Mouse (Mus musculus) limb, embryonic 10.5 days (tissue): ENCODE data around the gene Fam83f. TPM values are rescaled to one million over a fixed set of nuclear protein-coding genes. Genes with fewer than 3 reads are reported as not detected.

Experiments
- DNase-seq: peaks from one replicate; pipeline ENCODE4 v3.0.0-alpha.2; 2017; ENCODE audit warnings: low spot score
- H3K27ac ChIP-seq: fragments of 300-500 bp; sonication (generic); 2 replicates; pipeline ENCODE4 v1.5.1; 2016; ENCODE audit warnings: mild to moderate bottlenecking
- H3K27me3 ChIP-seq: fragments of 300-500 bp; sonication (generic); 2 replicates; pipeline ENCODE4 v1.6.1; 2016; ENCODE audit warnings: low read depth, mild to moderate bottlenecking; ENCODE audit not compliant: poor library complexity, severe bottlenecking
- H3K36me3 ChIP-seq: fragments of 300-500 bp; sonication (generic); 2 replicates; pipeline ENCODE4 v1.6.1; 2016; ENCODE audit warnings: mild to moderate bottlenecking, moderate library complexity
- H3K4me1 ChIP-seq: fragments of 300-500 bp; sonication (generic); 2 replicates; pipeline ENCODE4 v1.6.1; 2016
- H3K4me3 ChIP-seq: fragments of 300-500 bp; sonication (generic); 2 replicates; pipeline ENCODE4 v1.5.1; 2016; ENCODE audit warnings: mild to moderate bottlenecking, moderate library complexity
- H3K9me3 ChIP-seq: fragments of 300-500 bp; sonication (generic); replicated peaks from 2 replicates; pipeline ENCODE4 v1.6.1; 2016; ENCODE audit warnings: mild to moderate bottlenecking
- WGBS: fragments of 180-500 bp; shearing (Covaris S2); methylation state at CpG from one replicate; pipeline ENCODE4 v1.1.7; 2016; 5-methylcytosine and 5-hydroxymethylcytosine counted together
- polyA plus RNA-seq: library from polyadenylated mRNA; unstranded; fragments of >200 nt; fragmentation: Nextera tagmentation; extraction: Ambion mirVana; gene quantifications from 2 replicates; pipeline ENCODE4 v1.2.1, GENCODE M21; 2016

The Fam83f gene
- polyA plus RNA-seq, 1 experiment from 2014 or later: 1.2 TPM

GRCm38 (mm10) chr15:80641702-80642435 lies 29.8 kb upstream of the Fam83f start:
- H3K36me3 ChIP-seq: no peaks in the 10 kb centered on the region

GRCm38 (mm10) chr15:80645006-80645797 lies 26.4 kb upstream of the Fam83f start:
- H3K4me3 ChIP-seq: no peak overlapping the region
- no peaks in the 10 kb centered on the region for H3K27me3 ChIP-seq
- H3K4me1 ChIP-seq: 0 out of 2 replicates have a peak, but pooled peaks cover 5% of the 10 kb centered on the region
- no peak overlapping the region for H3K27ac ChIP-seq
- H3K36me3 ChIP-seq: no peaks in the 10 kb centered on the region
- no peak for DNase-seq
- H3K9me3 ChIP-seq: no peaks in the 10 kb centered on the region
- WGBS: 89% methylated on average over 17 of the region's 17 CpGs

More at GRCm38 (mm10) chr15:80641702-80642435, 29.8 kb upstream of the Fam83f start:
- no peak overlapping the region for H3K4me3 ChIP-seq
- H3K27ac ChIP-seq: no peak overlapping the region
- DNase-seq: no peak
- H3K27me3 ChIP-seq: no peaks in the 10 kb centered on the region
- H3K4me1 ChIP-seq: peaks cover 11% of the 10 kb centered on the region
- 90% methylated on average over 2 of the region's 2 CpGs for WGBS
- H3K9me3 ChIP-seq: no peaks in the 10 kb centered on the region

GRCm38 (mm10) chr15:80648977-80649606 lies 22.6 kb upstream of the Fam83f start:
- no peaks in the 10 kb centered on the region for H3K9me3 ChIP-seq
- no peaks in the 10 kb centered on the region for H3K36me3 ChIP-seq
- 73% methylated on average over 15 of the region's 15 CpGs for WGBS
- no peak overlapping the region for H3K27ac ChIP-seq
- H3K4me3 ChIP-seq: no peak overlapping the region
- H3K27me3 ChIP-seq: no peaks in the 10 kb centered on the region
- no peak for DNase-seq
- H3K4me1 ChIP-seq: 0 out of 2 replicates have a peak, but pooled peaks cover 5% of the 10 kb centered on the region

- Histone ChIP-seq H3K27me3 (no peaks in the 10 kb centered on the region), H3K4me1 (0 out of 2 replicates have a peak, but pooled peaks cover 5% of the 10 kb centered on the region), H3K36me3 (no peaks in the 10 kb centered on the region), H3K9me3 (no peaks in the 10 kb centered on the region), H3K27ac (no peak overlapping the region), H3K4me3 (no peak overlapping the region)
- no peak for DNase-seq
- WGBS: 72% methylated on average over 2 of the region's 2 CpGs
Observed at GRCm38 (mm10) chr15:80650412-80650811, 21.2 kb upstream of the Fam83f start.

- DNase-seq: no peak
- Histone ChIP-seq H3K27me3 (no peaks in the 10 kb centered on the region), H3K36me3 (no peaks in the 10 kb centered on the region), H3K27ac (no peak overlapping the region), H3K9me3 (no peaks in the 10 kb centered on the region), H3K4me1 (peaks cover 1% of the 10 kb centered on the region; the same call in 1 of the 2 replicates), H3K4me3 (no peak overlapping the region)
- WGBS: 80% methylated on average over 8 of the region's 8 CpGs
Observed at GRCm38 (mm10) chr15:80653865-80654264, 17.8 kb upstream of the Fam83f start.

- no peak for DNase-seq
- 76% methylated on average over 6 of the region's 6 CpGs for WGBS
- Histone ChIP-seq H3K4me3 (no peak overlapping the region), H3K9me3 (no peaks in the 10 kb centered on the region), H3K27me3 (no peaks in the 10 kb centered on the region), H3K36me3 (no peaks in the 10 kb centered on the region), H3K27ac (no peak overlapping the region), H3K4me1 (no peaks in the 10 kb centered on the region; the same call in 1 of the 2 replicates)
Observed at GRCm38 (mm10) chr15:80658815-80659471, 12.7 kb upstream of the Fam83f start.

GRCm38 (mm10) chr15:80660963-80661362 lies 10.7 kb upstream of the Fam83f start:
- Histone ChIP-seq H3K36me3 (no peaks in the 10 kb centered on the region), H3K4me1 (no peaks in the 10 kb centered on the region; the same call in 1 of the 2 replicates), H3K27ac (no peak overlapping the region), H3K27me3 (no peaks in the 10 kb centered on the region), H3K4me3 (no peak overlapping the region), H3K9me3 (no peaks in the 10 kb centered on the region)
- no peak for DNase-seq
- 65% methylated on average over 4 of the region's 4 CpGs for WGBS

GRCm38 (mm10) chr15:80664444-80664843 lies 7.2 kb upstream of the Fam83f start:
- 69% methylated on average over 4 of the region's 4 CpGs for WGBS
- no peaks in the 10 kb centered on the region for H3K36me3 ChIP-seq
- H3K27ac ChIP-seq: no peak overlapping the region
- no peak overlapping the region for H3K4me3 ChIP-seq
- H3K9me3 ChIP-seq: no peaks in the 10 kb centered on the region
- H3K4me1 ChIP-seq: no peaks in the 10 kb centered on the region
- peaks cover 6% of the 10 kb centered on the region for H3K27me3 ChIP-seq
- DNase-seq: no peak

GRCm38 (mm10) chr15:80672810-80673209 lies 1.2 kb downstream of the Fam83f start:
- Histone ChIP-seq H3K9me3 (no peaks in the 10 kb centered on the region), H3K36me3 (no peaks in the 10 kb centered on the region), H3K27ac (no peak overlapping the region), H3K27me3 (peaks cover 70% of the 10 kb centered on the region), H3K4me3 (no peak overlapping the region), H3K4me1 (peaks cover 13% of the 10 kb centered on the region)
- DNase-seq: no peak
- WGBS: 47% methylated on average over 2 of the region's 2 CpGs

- Histone ChIP-seq H3K36me3 (no peaks in the 10 kb centered on the region), H3K9me3 (no peaks in the 10 kb centered on the region), H3K27ac (no peak overlapping the region), H3K4me1 (peaks cover 13% of the 10 kb centered on the region), H3K27me3 (peaks cover 71% of the 10 kb centered on the region), H3K4me3 (no peak overlapping the region)
- no peak for DNase-seq
- 75% methylated on average over 4 of the region's 4 CpGs for WGBS
Observed at GRCm38 (mm10) chr15:80673337-80674095, 1.9 kb downstream of the Fam83f start.

- no peak for DNase-seq
- WGBS: 90% methylated on average over 6 of the region's 6 CpGs
- H3K27ac ChIP-seq: no peak overlapping the region
- no peaks in the 10 kb centered on the region for H3K36me3 ChIP-seq
- H3K4me1 ChIP-seq: peaks cover 17% of the 10 kb centered on the region
- H3K4me3 ChIP-seq: no peak overlapping the region
- peaks cover 63% of the 10 kb centered on the region for H3K27me3 ChIP-seq
- no peaks in the 10 kb centered on the region for H3K9me3 ChIP-seq
Observed at GRCm38 (mm10) chr15:80674700-80675099, 3.1 kb downstream of the Fam83f start.
